Mouse (Mus musculus) midbrain, embryonic 12.5 days (tissue): Measurements from ENCODE around the gene Mpv17l2. TPM values are rescaled to one million over a fixed set of nuclear protein-coding genes. Genes with fewer than 3 reads are reported as not detected.
A peak's percentile ranks its signal among the peaks of the same experiment; 100 is the strongest.

Experiments used
- ATAC-seq: fragments of 200-750 bp; cut with Nextera tagmentation; 2 replicates; pipeline ENCODE4 v1.8.0; 2017; ENCODE audit warnings: low read depth, moderate TSS enrichment, moderate library complexity; ENCODE audit not compliant: low FRiP score
- H3K27ac ChIP-seq: fragments of 300-500 bp; sonication (generic); replicated peaks from 2 replicates; pipeline ENCODE4 v1.5.1; 2016; ENCODE audit warnings: mild to moderate bottlenecking
- H3K27me3 ChIP-seq: fragments of 300-500 bp; sonication (generic); 2 replicates; pipeline ENCODE4 v1.6.1; 2016; ENCODE audit warnings: mild to moderate bottlenecking
- H3K36me3 ChIP-seq: fragments of 300-500 bp; sonication (generic); 2 replicates; pipeline ENCODE4 v1.6.1; 2016
- H3K4me1 ChIP-seq: fragments of 300-500 bp; sonication (generic); 2 replicates; pipeline ENCODE4 v1.6.1; 2016
- H3K4me2 ChIP-seq: fragments of 300-500 bp; sonication (generic); replicated peaks from 2 replicates; pipeline ENCODE4 v1.6.1; 2016; ENCODE audit warnings: mild to moderate bottlenecking, moderate library complexity
- H3K4me3 ChIP-seq: fragments of 300-500 bp; sonication (generic); 2 replicates; pipeline ENCODE4 v1.5.1; 2016; ENCODE audit warnings: mild to moderate bottlenecking
- H3K9ac ChIP-seq: fragments of 300-500 bp; sonication (generic); replicated peaks from 2 replicates; pipeline ENCODE4 v1.6.1; 2016; ENCODE audit warnings: mild to moderate bottlenecking, moderate library complexity
- H3K9me3 ChIP-seq: fragments of 300-500 bp; sonication (generic); 2 replicates; pipeline ENCODE4 v1.6.1; 2016; ENCODE audit warnings: mild to moderate bottlenecking
- WGBS: fragments of 180-500 bp; shearing (Covaris S2); methylation state at CpG from one replicate; pipeline ENCODE4 v1.1.7; 2016; 5-methylcytosine and 5-hydroxymethylcytosine counted together
- polyA plus RNA-seq: library from polyadenylated mRNA; unstranded; fragments of >200 nt; fragmentation: Nextera tagmentation; extraction: Ambion mirVana; gene quantifications from 2 replicates; pipeline ENCODE4 v1.2.1, GENCODE M21; 2016

Mpv17l2 gene
- polyA plus RNA-seq, 1 experiment from 2014 or later = 37.3 TPM

GRCm38 (mm10) chr8:70721601-70722000 lies 39.1 kb downstream of the Mpv17l2 start:
- 0 out of 2 replicates have a peak, but pooled peaks cover 3% of the 10 kb centered on the region for H3K4me1 ChIP-seq
- no peaks in the 10 kb centered on the region for H3K36me3 ChIP-seq
- ATAC-seq = no peak
- no peak overlapping the region for H3K27ac ChIP-seq
- no peaks in the 10 kb centered on the region for H3K9me3 ChIP-seq
- H3K4me2 ChIP-seq = no peak overlapping the region
- H3K4me3 ChIP-seq = no peak overlapping the region
- peaks cover 24% of the 10 kb centered on the region for H3K27me3 ChIP-seq
- 85% methylated on average over 8 of the region's 8 CpGs for WGBS
- H3K9ac ChIP-seq = 0 out of 2 replicates have a peak overlapping the region, but pooled peaks have one; percentile 6

GRCm38 (mm10) chr8:70720739-70721138 lies 40.0 kb downstream of the Mpv17l2 start:
- Histone ChIP-seq H3K27ac (no peak overlapping the region), H3K4me3 (no peak overlapping the region), H3K9ac (no peak overlapping the region), H3K4me1 (0 out of 2 replicates have a peak, but pooled peaks cover 3% of the 10 kb centered on the region), H3K4me2 (no peak overlapping the region), H3K36me3 (no peaks in the 10 kb centered on the region), H3K9me3 (no peaks in the 10 kb centered on the region), H3K27me3 (peaks cover 17% of the 10 kb centered on the region)
- 5% methylated on average over 3 of the region's 3 CpGs for WGBS
- ATAC-seq = no peak; the same call in 1 of the 2 replicates

GRCm38 (mm10) chr8:70719796-70720270 lies 40.9 kb downstream of the Mpv17l2 start:
- Histone ChIP-seq H3K4me1 (0 out of 2 replicates have a peak, but pooled peaks cover 3% of the 10 kb centered on the region), H3K27me3 (peaks cover 17% of the 10 kb centered on the region), H3K27ac (no peak overlapping the region), H3K9me3 (no peaks in the 10 kb centered on the region), H3K4me3 (no peak overlapping the region), H3K36me3 (no peaks in the 10 kb centered on the region), H3K4me2 (no peak overlapping the region), H3K9ac (no peak overlapping the region)
- WGBS = 70% methylated on average over 9 of the region's 9 CpGs
- no peak for ATAC-seq

- Histone ChIP-seq H3K9ac (no peak within 1 kb of the TSS), H3K4me1 (0 out of 2 replicates have a peak, but pooled peaks cover 3% of the 10 kb centered on the region), H3K27ac (no peak within 1 kb of the TSS), H3K36me3 (no peaks in the 10 kb centered on the region), H3K4me3 (no peak within 1 kb of the TSS), H3K9me3 (no peaks in the 10 kb centered on the region), H3K4me2 (no peak within 1 kb of the TSS), H3K27me3 (peaks cover 18% of the 10 kb centered on the region)
- no peak; the same call in 1 of the 2 replicates for ATAC-seq
- WGBS = 3% methylated on average over 19 of the region's 19 CpGs
These were observed 42.4 kb downstream of the Mpv17l2 start, which contains the start of gene Gm3336 for GRCm38 (mm10) chr8:70718297-70718696. TSS of gene Gm3336 (plus strand) at chr8:70718543.

- Histone ChIP-seq H3K9ac (no peak overlapping the region), H3K4me2 (no peak overlapping the region), H3K27me3 (peaks cover 22% of the 10 kb centered on the region), H3K9me3 (no peaks in the 10 kb centered on the region), H3K36me3 (no peaks in the 10 kb centered on the region), H3K4me3 (no peak overlapping the region), H3K4me1 (0 out of 2 replicates have a peak, but pooled peaks cover 3% of the 10 kb centered on the region), H3K27ac (no peak overlapping the region)
- no peak for ATAC-seq
- 87% methylated on average over 40 of the region's 40 CpGs for WGBS
These were observed 44.0 kb downstream of the Mpv17l2 start for GRCm38 (mm10) chr8:70716521-70717400.

- Histone ChIP-seq H3K4me1 (0 out of 2 replicates have a peak, but pooled peaks cover 3% of the 10 kb centered on the region), H3K4me2 (no peak overlapping the region), H3K36me3 (no peaks in the 10 kb centered on the region), H3K9me3 (no peaks in the 10 kb centered on the region), H3K27me3 (peaks cover 21% of the 10 kb centered on the region), H3K27ac (no peak overlapping the region), H3K9ac (no peak overlapping the region), H3K4me3 (no peak overlapping the region)
- no peak for ATAC-seq
- 76% methylated on average over 2 of the region's 2 CpGs for WGBS
These were observed 45.7 kb downstream of the Mpv17l2 start for GRCm38 (mm10) chr8:70715086-70715485.

GRCm38 (mm10) chr8:70713991-70714390 lies 46.8 kb downstream of the Mpv17l2 start:
- WGBS = 86% methylated on average over 7 of the region's 7 CpGs
- Histone ChIP-seq H3K9me3 (no peaks in the 10 kb centered on the region), H3K4me3 (no peak overlapping the region), H3K4me2 (no peak overlapping the region), H3K36me3 (no peaks in the 10 kb centered on the region), H3K27me3 (peaks cover 16% of the 10 kb centered on the region), H3K4me1 (0 out of 2 replicates have a peak, but pooled peaks cover 3% of the 10 kb centered on the region), H3K9ac (no peak overlapping the region), H3K27ac (no peak overlapping the region)
- no peak for ATAC-seq

GRCm38 (mm10) chr8:70711041-70711440 lies 49.7 kb downstream of the Mpv17l2 start:
- 88% methylated on average over 11 of the region's 11 CpGs for WGBS
- 0 out of 2 replicates have a peak, but pooled peaks cover 5% of the 10 kb centered on the region for H3K27me3 ChIP-seq
- H3K27ac ChIP-seq = no peak overlapping the region
- H3K4me2 ChIP-seq = no peak overlapping the region
- no peak overlapping the region for H3K9ac ChIP-seq
- H3K4me3 ChIP-seq = no peak overlapping the region
- H3K36me3 ChIP-seq = no peaks in the 10 kb centered on the region
- no peaks in the 10 kb centered on the region for H3K4me1 ChIP-seq
- no peaks in the 10 kb centered on the region for H3K9me3 ChIP-seq
- ATAC-seq = no peak

- WGBS = 91% methylated on average over 1 of the region's 1 CpGs
- H3K4me3 ChIP-seq = no peak overlapping the region
These were observed 50.5 kb downstream of the Mpv17l2 start for GRCm38 (mm10) chr8:70710296-70710695.

GRCm38 (mm10) chr8:70709794-70710193 lies 51.0 kb downstream of the Mpv17l2 start:
- Histone ChIP-seq H3K27ac (no peak overlapping the region), H3K4me1 (no peaks in the 10 kb centered on the region), H3K4me2 (no peak overlapping the region), H3K9ac (no peak overlapping the region), H3K36me3 (no peaks in the 10 kb centered on the region), H3K27me3 (0 out of 2 replicates have a peak, but pooled peaks cover 5% of the 10 kb centered on the region), H3K4me3 (no peak overlapping the region), H3K9me3 (no peaks in the 10 kb centered on the region)
- WGBS = 93% methylated on average over 9 of the region's 9 CpGs
- ATAC-seq = no peak

More at GRCm38 (mm10) chr8:70710296-70710695, 50.5 kb downstream of the Mpv17l2 start:
- H3K4me1 ChIP-seq = no peaks in the 10 kb centered on the region
- 0 out of 2 replicates have a peak, but pooled peaks cover 5% of the 10 kb centered on the region for H3K27me3 ChIP-seq
- H3K9ac ChIP-seq = no peak overlapping the region
- H3K27ac ChIP-seq = no peak overlapping the region
- H3K36me3 ChIP-seq = no peaks in the 10 kb centered on the region
- no peaks in the 10 kb centered on the region for H3K9me3 ChIP-seq
- ATAC-seq = no peak
- H3K4me2 ChIP-seq = no peak overlapping the region
